Mouse (Mus musculus) right cerebral cortex, postnatal 36 days (tissue): ENCODE results near the gene Ccnl1.

Source experiments
- DNase-seq, 2 experiments: peaks; one replicate each; pipeline ENCODE4 v3.0.0; 2022; ENCODE audit warnings: low spot score in 2 of 2, mixed read lengths in 1 of 2

The Ccnl1 gene

GRCm38 (mm10) chr3:65958102-65958839, at the start of gene Ccnl1:
Gene Ccnl1 (minus strand): TSS chr3:65958249.
- peak; percentile 93 to 94 for DNase-seq

DNA sequence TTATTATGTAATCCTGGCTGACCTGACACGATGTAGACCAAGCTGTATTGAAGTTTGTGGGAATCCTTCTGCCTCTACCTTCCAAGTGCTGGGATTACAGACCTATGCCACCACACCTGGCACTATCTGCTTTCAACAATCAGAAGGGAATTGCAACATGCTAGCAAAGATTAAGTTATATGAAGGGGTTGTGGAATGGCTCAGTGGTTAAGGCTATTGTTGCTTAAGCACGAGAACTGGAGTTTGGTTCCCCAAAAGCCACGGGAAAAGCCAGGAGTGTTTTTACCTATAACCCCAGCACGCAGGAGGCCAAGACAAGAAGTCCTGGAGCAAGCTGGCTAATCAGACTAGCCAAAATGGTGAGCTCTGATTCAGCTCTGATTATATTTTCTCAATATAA, 46.9 kb upstream of the Ccnl1 start:
- no peak for DNase-seq

GRCm38 (mm10) chr3:66004220-66004951, 46.3 kb upstream of the Ccnl1 start:
- no peak for DNase-seq

DNA sequence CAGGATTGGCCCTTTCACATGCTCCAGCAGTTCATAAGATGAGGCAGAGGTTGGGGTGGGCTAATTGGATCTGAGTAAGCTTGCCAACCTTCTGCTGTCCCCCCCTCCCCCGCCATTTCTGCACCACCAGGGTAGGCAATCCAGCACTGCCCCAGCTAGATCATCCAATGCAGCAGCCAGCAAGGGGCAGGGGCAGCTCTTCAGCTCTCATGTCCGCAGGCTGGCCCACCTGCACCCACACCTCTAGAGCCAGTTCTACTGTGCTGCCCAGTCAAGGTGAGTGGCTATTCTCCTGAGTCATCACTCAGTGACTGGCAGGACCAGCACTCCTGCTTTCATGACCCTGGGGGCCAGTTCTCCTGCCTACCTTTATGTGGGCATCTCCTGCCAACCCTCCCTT, 42.4 kb upstream of the Ccnl1 start:
- no peak for DNase-seq

DNA sequence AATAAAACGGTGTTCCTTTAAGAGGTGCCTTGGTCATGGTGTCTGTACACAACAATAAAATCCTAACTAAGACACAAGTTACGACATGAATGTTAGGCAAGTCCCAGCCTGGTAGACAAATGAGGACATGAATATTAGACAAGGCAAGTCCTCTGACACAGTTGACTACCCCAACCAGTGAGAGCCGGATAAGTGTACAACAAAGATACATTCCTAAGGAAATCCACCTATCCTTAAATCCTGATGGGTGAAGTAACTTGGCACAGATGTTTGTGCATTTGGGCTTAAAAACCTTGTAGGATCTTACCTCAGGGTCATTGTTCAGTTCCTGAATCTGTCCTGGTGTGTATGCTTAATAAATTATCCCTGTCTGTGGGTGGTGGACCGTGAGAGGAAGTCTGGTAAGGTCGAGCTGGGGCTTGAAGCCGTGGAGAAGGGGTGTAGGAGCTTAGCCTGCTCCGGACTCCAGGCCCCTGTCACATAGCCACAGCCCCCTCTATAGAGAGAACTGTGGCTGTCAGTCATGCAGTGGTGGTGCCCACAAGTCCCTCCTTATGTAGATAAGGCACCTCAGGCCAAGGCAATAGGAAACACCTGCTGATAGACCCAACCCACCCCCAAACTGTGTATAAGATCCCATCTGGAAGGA, 39.4 kb upstream of the Ccnl1 start:
- DNase-seq: no peak

GRCm38 (mm10) chr3:65992395-65993340, 34.6 kb upstream of the Ccnl1 start:
- no peak for DNase-seq

DNA sequence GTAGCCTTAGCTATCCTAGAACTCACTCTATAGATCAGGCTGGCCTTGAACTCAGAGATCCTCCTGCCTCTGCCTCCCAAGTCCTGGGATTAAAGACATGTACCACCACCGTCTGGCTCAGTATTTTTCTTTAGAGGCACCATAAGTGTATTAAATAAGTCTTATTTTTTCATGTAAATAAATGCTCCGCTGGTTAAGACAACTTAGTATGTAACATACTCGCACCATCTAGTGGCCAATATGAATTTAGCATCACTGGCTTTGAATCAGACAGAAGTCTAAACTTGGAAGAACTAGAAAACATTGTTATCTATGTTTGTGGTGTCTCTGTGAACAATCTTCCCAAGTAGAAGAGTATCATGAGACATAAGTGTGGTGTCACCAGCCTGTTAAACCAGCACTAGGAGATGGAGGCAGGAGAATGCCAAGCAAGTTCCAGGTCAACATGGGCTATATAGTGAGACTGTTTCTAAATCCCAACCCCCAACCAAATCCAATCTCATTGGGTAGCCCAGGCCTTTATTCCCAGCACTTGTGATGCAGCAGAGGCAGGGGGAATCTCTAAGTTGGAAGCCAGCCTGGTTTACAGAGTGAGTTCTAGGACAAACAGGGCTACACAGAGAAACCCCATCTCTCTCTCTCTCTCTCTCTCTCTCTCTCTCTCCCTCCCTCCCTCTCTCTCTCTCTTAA, 33.1 kb upstream of the Ccnl1 start:
- DNase-seq: no peak

DNA sequence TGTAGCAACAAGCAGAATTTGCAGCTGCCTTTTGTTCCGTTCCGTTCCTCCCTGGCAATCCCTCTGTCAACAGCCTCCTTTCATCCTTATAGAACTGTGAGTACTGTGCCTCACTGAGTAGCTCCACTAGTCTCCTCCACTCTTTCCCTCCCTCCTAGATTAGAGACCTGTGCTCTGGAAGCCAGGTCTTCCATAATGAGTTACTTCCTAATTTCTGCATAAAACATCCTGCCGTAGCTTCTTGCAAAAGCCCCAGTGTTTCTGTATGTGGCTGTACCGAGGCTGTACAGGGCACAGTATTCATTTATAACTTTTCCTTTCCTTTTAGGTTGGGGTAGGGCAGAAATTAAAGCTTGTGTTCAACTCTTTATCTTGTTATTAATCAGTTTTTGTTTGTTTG, 32.5 kb upstream of the Ccnl1 start:
- no peak for DNase-seq

GRCm38 (mm10) chr3:65988711-65989495, 30.9 kb upstream of the Ccnl1 start:
- DNase-seq: no peak

- DNase-seq: no peak
These were observed 18.2 kb upstream of the Ccnl1 start for GRCm38 (mm10) chr3:65976296-65976695.

DNA sequence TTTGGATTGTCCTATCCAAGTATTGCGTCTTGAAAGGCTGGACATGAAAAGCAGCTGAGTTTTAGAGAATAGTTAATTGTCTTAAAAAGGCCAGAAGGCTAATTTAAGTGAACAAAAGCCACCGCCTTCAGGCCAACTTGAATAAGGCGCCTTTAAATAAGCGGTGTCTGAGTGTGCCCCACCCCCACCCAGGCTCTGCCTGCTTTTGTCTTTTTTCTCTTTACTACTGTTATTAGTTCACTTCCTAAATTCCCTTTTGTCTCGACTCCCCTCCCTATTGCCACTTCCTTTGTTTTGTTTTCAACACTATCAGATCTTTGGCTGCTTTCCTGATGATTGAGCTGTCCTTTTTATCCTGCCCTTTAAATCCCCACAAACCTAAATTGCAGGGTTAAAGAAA, 17.3 kb upstream of the Ccnl1 start:
- DNase-seq: peak in 1 of 2 experiments; percentile 19

GRCm38 (mm10) chr3:65974232-65975058, 16.4 kb upstream of the Ccnl1 start:
- peak; percentile 99 for DNase-seq

GRCm38 (mm10) chr3:65973501-65974231, 15.6 kb upstream of the Ccnl1 start:
- DNase-seq: no peak

DNA sequence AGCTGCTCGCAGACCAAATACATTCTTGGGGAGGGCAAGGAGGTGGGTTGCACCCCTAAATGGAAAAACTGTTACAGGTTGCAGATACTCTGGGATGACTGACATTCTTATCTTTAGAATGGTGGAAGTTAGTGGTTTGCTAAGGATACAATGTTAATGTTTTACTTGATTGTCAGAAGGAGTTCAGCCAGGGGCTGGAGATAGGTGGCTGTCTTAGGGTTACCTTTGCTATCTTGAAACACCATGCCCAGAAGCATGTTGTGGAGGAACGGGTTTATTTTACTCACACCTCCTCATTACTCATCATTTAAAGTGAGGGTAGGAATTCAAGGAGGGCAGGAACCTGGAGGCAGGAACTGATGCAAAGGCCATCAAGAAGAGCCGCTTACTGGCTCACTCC, 11.1 kb upstream of the Ccnl1 start:
- DNase-seq: no peak

- DNase-seq: no peak
These were observed 8.3 kb upstream of the Ccnl1 start for GRCm38 (mm10) chr3:65966360-65966759.

GRCm38 (mm10) chr3:65962270-65962930, 4.4 kb upstream of the Ccnl1 start:
- no peak for DNase-seq

DNA sequence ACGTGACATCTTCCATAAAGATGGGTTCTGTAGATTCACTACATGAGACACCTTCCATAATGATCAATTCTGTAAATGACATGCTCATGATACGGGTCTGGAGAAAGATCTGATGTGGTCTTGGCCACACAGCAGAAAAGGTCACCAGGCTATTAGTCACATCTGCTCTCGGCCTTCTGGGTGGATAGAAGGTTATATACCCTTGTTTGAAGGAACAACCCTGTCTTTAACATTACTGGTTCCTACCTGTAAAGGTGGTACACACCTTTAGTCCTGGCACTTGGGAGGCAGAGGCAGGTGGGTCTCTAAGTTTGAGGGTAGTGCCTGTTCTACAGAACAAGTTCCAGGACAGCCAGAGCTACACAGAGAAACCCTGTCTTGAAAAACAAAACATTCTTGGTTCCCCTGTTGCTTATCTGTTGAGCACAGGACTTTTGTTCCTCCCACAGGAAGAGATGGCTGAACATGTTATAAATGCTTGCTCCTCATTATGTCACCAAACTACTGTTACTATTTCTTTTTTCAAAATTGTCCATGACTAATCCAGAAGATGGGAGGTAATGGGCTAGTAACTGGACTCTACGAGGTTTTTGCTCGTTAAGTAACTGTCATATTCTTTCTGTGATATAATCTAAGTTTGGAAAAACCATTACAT, 2.4 kb upstream of the Ccnl1 start:
- no peak for DNase-seq
